Mouse (Mus musculus) MEL-GATA-1-ER (cell line): Measurements from ENCODE around the gene Wee1.
A peak's percentile ranks its signal among the peaks of the same experiment; 100 is the strongest.
"Not testable (repeated sequence)": the region's sequence is repeated elsewhere in the genome, so short reads cannot be mapped to it uniquely, and the experiment has no call there.

Experiments
- DNase-seq: peaks from one replicate; pipeline ENCODE4 v3.0.0-alpha.2; 2012; ENCODE audit warnings: low read depth; ENCODE audit errors: extremely low read depth

The Wee1 gene

GRCm38 (mm10) chr7:110121516-110122288 lies at the start of gene Wee1:
Gene Wee1 (plus strand): TSS chr7:110122046.
- DNase-seq: peak; percentile 84

DNA sequence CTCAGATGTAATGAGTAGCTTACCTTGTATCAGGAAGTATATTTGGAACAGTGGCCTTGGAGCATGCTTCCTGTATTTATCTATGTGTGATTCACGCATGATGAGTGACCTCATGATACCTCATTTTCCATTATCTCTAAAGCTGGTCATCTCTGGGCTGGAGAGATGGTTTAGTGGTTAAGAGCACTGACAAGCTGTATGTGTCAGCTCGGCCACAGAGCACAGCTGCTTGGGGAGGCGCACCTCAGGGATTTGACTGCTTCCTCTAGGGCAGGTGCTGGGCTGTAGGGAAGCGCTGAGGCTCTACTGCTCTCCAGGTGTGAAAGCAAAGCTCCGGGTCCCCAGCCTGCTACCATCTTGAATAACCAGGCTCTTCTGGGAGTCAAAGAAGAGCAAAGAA lies 43.7 kb upstream of the Wee1 start:
- no peak for DNase-seq

DNA sequence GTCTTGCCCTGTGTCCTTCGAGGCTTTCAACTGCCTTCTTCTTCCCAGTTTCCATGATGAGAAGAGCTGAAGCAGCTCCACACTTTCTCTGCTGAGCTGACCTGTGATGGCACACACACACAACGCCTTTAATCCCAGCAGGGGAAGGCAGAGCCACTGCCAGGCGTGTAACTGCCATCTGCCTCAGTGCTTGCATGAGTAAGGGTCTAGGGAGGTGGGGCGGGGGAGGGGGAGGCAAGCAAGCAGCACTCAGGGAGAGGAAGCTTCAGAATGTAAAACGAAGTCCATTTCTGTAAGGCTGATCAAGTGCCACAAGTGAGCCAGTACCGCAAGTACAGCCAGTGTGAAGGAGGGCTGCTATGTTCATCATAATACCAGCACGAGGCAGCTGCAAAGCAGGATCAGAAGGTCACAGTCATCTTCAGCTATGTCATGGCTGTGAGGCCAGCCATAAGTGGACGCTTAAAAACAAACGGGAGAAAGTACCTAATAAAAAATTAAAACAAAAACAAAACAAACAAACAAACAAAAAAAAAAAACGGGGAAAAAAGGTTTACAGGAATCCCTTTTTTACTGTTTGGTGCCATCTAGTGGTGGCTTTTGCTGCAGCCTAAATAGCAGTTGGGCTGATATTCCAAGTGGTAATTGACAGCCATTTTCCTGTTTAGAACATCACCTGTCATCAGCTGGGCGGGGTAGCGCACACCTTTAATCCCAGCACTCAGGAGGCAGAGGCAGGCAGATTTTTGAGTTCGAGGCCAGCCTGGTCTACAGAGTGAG lies 38.3 kb upstream of the Wee1 start:
- DNase-seq: peak; percentile 19

GRCm38 (mm10) chr7:110085217-110085616 lies 36.6 kb upstream of the Wee1 start:
- no peak for DNase-seq

DNA sequence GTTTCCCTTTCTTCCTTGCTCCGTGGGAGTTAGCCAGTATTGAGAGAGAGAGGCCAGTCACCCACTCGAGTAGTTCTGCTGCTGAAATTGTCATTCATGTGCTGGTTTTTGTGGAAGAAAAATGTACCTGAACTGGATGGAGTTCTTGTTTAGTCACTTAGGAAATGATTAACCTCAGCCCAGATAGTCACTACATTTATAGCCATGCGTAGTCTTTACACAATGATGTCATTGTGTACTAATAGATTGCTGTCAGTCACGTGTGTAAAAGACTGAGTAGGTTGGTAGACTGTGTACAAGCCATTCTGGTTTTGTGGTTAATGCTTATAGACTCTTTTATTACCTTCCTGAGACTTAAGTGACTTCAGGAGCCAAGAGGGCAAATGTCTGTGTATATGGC lies 33.9 kb upstream of the Wee1 start:
- no peak for DNase-seq

DNA sequence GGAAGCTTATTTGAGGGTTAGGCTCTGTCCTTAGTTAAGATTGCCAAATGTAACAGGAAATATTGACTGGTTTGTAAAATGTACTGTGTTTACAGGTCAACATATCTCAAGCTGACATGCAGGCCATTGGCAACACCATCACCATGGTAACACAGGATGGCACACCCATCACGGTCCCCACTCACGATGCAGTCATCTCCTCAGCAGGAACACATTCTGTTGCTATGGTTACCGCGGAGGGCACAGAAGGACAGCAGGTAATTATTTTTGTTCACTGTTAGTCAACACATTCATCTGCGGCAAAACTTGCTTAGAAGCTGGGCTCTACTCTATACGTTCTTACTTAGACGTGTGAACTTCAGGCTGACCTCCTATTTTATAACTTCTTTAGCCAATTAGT lies 30.2 kb upstream of the Wee1 start:
- DNase-seq: no peak

DNA sequence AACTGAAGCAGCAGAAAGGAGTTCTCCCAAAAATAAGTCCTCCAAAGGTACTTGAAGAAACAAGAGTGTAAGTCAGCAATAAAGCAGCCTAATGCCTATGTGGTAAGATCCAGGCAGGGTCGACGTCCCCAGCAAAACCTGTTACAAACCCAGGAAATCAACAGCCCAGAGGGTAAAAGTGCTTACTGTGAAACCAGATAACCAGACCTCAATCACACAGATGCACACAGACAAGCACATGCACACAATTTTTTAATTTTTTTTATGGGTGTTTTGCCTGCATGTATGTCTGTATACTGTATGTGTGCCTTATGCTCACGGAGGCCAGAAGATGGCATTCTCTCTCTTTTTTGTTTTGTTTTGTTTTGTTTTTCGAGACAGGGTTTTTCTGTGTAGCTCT lies 25.5 kb upstream of the Wee1 start:
- DNase-seq: no peak

DNA sequence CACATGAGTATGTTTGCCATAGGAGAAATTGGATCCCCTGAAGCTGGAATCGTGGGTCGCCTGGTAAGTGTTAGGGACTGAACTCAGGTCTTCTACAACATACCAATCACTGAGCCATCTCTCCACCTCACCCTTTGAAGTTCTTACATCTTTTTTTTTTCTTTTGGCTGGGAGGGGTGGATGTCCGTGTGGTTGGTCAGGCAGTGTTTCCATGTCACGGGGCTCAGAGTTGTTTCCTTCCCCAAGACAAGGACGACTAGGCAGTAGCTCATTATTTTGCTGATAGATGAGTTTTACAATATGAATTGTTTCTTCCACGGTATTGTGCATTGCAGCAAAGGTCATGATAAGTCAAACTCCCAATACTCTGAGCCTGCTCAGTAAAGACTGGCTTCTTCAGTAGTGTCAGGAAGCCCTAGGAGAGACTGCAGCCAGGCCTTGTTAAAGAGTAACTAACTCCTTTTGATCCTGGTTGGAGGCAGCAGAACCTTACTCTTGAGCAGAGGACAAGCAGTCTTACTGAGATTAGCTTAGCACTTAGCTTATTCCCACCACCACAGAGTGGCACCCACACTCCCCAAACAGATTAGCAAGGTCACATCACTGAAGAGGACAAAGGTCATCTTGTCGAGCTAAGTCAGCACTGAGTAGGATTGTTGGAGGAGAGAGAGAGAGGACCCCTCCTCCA lies 24.6 kb upstream of the Wee1 start:
- no peak for DNase-seq

GRCm38 (mm10) chr7:110100854-110101253 lies 21.0 kb upstream of the Wee1 start:
- DNase-seq: no peak

DNA sequence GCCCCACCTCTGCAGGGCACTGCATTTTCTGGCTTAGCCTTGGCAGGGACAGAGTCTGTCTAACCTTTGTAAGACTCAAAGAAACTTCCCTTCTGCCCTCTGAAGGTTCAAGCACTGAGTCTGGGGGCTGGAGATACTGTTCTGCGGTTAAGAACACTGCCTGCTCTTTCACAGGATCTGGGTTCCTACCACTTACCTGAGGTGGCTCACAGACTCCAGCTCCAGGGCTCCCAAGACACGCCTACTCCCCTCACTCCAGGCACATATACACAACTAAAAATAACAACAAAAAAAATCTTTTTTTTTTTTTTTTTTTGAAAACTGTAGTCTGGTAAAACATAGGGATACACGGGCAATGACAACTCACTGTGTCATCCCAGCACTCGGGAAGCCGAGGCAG lies 20.6 kb upstream of the Wee1 start:
- no peak for DNase-seq

DNA sequence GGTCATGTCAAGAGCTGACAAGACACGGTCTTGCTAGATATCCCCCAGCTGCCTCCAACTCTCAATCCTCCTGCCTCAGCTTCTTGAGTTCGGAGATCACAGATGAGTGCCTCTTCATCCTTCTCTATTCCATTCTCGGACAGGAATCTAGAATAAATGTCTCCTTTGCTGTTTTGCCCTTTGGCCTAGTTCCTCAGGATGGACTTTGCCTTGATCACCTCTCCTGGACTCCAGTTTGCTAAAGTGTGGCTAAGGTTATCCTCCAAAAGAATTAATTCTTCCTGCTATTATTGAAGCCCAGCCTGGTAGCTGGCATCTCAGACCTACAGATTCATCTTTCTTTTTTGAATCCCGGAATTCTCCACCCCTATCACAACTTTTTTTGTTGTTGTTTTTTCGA lies 16.8 kb upstream of the Wee1 start:
- DNase-seq: no peak

DNA sequence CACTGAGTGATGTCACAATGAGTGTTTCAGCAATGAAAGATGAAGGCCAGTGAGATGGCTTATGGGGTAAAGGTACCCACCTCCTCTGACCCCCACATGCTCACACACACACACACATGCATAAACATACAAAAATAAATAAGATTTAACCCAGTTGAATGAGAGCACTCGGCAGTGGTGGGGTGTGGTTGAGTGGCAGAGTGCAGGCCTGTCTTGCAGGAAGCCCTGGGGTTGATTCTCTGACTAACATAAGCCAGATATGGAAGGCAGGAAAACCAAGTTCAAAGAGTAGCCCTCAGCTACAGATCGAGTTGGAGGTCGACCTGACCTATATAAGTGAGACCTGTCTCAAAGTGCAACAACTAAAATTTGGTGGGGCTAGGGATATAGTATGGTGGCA lies 15.2 kb upstream of the Wee1 start:
- no peak for DNase-seq

DNA sequence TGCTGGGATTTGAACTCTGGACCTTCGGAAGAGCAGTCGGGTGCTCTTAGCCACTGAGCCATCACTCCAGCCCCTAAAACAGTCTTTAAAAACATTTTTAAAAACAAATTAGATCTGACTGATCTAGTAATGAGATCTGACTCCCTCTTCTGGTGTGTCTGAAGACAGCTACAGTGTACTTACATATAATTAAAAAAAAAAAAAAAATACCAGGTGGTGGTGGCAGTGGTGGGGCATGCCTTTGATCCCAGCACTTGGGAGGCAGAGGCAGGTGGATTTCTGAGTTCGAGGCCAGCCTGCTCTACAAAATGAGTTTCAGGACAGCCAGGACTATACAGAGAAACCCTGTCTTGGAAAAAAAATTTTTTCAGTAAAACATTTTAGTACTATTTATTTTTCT lies 13.3 kb upstream of the Wee1 start:
- DNase-seq: not testable (repeated sequence)

- peak; percentile 27 for DNase-seq
Observed at GRCm38 (mm10) chr7:110108967-110109610, 12.8 kb upstream of the Wee1 start.

GRCm38 (mm10) chr7:110110061-110110656 lies 11.7 kb upstream of the Wee1 start:
- peak; percentile 49 for DNase-seq

DNA sequence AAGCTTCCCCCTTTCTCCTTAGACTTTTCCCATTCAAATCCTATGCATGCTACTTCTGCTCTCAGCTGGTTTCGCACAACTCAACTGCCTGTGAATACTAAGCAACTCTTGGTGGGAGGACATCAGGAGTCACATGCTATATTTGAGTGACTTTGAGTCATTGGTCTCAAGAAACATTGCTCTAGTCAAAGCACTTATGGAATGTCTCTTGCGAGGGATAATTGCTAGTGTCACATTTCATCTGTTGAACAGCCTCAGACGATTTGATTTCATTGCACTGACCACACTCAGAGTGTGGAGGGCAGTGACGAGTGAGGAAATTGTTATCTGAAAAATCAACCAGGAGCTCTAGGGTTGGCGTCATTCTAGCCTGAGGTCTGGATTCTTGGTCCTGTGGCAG lies 7.1 kb upstream of the Wee1 start:
- DNase-seq: no peak

GRCm38 (mm10) chr7:110116731-110117291 lies 5.0 kb upstream of the Wee1 start:
- DNase-seq: no peak

DNA sequence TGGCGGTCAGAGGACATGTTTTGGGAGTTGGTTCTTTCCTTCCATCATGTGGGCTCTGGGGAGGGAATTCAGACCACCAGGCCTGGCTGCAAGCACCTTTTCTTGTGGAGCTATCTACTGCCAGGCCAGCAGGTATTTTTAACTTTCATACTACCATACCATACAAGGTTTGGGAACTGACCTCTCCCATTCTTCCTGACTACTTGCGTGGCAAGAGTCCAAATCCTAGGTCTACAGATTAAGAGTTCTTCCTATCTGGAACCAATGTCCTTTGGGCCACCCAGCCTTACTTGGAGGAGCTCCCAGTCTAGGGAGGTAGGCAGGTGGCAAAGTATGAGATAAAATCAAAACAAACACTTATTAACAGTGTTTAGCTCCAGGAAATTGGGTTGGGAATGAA lies 3.4 kb upstream of the Wee1 start:
- DNase-seq: no peak

DNA sequence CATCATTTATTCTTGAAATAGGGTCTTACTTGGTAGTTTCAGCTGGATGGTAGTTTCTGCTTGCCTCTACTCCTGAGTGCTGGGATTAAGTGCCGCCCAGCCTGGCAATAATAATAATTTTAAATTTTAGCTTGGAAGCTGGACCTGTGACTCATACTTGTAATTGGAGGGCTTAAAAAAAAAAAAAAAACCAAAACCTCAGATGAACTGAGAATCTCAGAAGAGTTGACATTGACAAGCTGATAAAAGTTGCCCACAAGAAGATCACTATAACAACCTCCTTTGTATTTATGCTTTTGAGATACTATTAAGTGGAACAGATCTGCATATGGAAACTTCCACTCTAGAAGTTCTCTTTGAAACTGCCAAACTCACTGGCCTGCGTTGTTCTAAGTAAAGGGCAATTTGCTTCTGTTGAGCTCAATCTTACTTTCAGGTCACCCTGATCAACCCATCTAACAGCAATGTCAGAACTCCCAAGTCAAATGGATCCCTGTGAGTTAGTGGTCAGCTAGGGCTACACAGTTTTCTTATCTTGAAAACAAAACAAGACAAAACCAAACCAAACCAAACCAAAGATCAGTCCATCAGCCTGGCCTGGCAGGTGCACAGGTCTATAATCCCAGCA lies 1.6 kb upstream of the Wee1 start:
- DNase-seq: no peak

- peak; percentile 41 for DNase-seq
Observed at GRCm38 (mm10) chr7:110121162-110121515, 707 bp upstream of the Wee1 start.

GRCm38 (mm10) chr7:110122289-110122564 lies 381 bp downstream of the Wee1 start:
- peak; percentile 32 for DNase-seq
